Mouse (Mus musculus) liver, postnatal 0 days (tissue): ENCODE data around the gene Zfp36l1.

ENCODE experiments used
- CTCF ChIP-seq: sonication (generic); IDR thresholded peaks from 2 replicates; pipeline ENCODE4 v1.5.1; 2016; ENCODE audit warnings: antibody characterized with exemption, low read depth
- EP300 ChIP-seq: IDR thresholded peaks from 2 replicates; pipeline ENCODE4 v1.6.1; 2016; ENCODE audit warnings: antibody characterized with exemption, low read depth, mild to moderate bottlenecking

GRCm38 (mm10) chr12:80123227-80123803, 10.5 kb upstream of the Zfp36l1 start:
- no peak for TF ChIP-seq CTCF
- TF ChIP-seq EP300: no peak
